Mouse (Mus musculus) forebrain, postnatal 0 days (tissue): ENCODE measurements around the gene Rtp4. TPM values are rescaled to one million over a fixed set of nuclear protein-coding genes. Genes with fewer than 3 reads are reported as not detected.

Experiments used
- ATAC-seq: fragments of 200-750 bp; cut with Nextera tagmentation; 2 replicates; pipeline ENCODE4 v1.8.0; 2017; ENCODE audit warnings: mild to moderate bottlenecking, moderate library complexity
- DNase-seq: peaks from one replicate; pipeline ENCODE4 v3.0.0-alpha.2; 2015
- H3K27ac ChIP-seq: fragments of 300-500 bp; sonication (generic); 2 replicates; pipeline ENCODE4 v1.5.1; 2014; ENCODE audit warnings: low read depth, mild to moderate bottlenecking, antibody characterized with exemption, low read length, moderate library complexity, mixed read lengths
- H3K27me3 ChIP-seq: fragments of 300-500 bp; sonication (generic); 2 replicates; pipeline ENCODE4 v1.6.1; 2014; ENCODE audit warnings: mild to moderate bottlenecking, low read length, mixed read lengths; ENCODE audit not compliant: insufficient read depth
- H3K36me3 ChIP-seq: fragments of 300-500 bp; sonication (generic); 2 replicates; pipeline ENCODE4 v1.6.1; 2014; ENCODE audit warnings: mild to moderate bottlenecking, moderate library complexity; ENCODE audit not compliant: insufficient read depth
- H3K4me1 ChIP-seq: fragments of 300-500 bp; sonication (generic); 2 replicates; pipeline ENCODE4 v1.6.1; 2014; ENCODE audit warnings: antibody characterized with exemption; ENCODE audit not compliant: insufficient read depth
- H3K4me2 ChIP-seq: fragments of 300-500 bp; sonication (generic); 2 replicates; pipeline ENCODE4 v1.6.1; 2014; ENCODE audit warnings: low read depth, mild to moderate bottlenecking, moderate library complexity
- H3K4me3 ChIP-seq: fragments of 300-500 bp; sonication (generic); 2 replicates; pipeline ENCODE4 v1.5.1; 2014; ENCODE audit warnings: low read depth, low read length, mixed read lengths
- H3K9ac ChIP-seq: fragments of 300-500 bp; sonication (generic); 2 replicates; pipeline ENCODE4 v1.6.1; 2014; ENCODE audit warnings: mild to moderate bottlenecking
- H3K9me3 ChIP-seq: fragments of 300-500 bp; sonication (generic); 2 replicates; pipeline ENCODE4 v1.6.1; 2016; ENCODE audit warnings: low read length
- CTCF ChIP-seq: sonication (generic); IDR thresholded peaks from 2 replicates; pipeline ENCODE4 v1.5.1; 2016; ENCODE audit warnings: antibody characterized with exemption, control low read depth, low read depth
- WGBS: fragments of 180-500 bp; shearing (Covaris S2); extraction: QIAGEN DNeasy Blood & Tissue Kit; methylation state at CpG from one replicate; pipeline ENCODE4 v1.1.7; 2014; 5-methylcytosine and 5-hydroxymethylcytosine counted together
- polyA plus RNA-seq: library from polyadenylated mRNA; unstranded; fragments of >200 nt; fragmentation: Nextera tagmentation; extraction: Ambion mirVana; gene quantifications from 2 replicates; pipeline ENCODE4 v1.2.1, GENCODE M21; 2015
- total RNA-seq: library from RNA; depleted of rRNA; stranded (reverse); fragments of >200 nt; gene quantifications from 2 replicates; pipeline ENCODE4 v1.2.3, GENCODE M21; 2014

Rtp4 gene
- total and polyA plus RNA-seq, 2 experiments from 2014 or later: 7.4 to 7.7 TPM

DNA sequence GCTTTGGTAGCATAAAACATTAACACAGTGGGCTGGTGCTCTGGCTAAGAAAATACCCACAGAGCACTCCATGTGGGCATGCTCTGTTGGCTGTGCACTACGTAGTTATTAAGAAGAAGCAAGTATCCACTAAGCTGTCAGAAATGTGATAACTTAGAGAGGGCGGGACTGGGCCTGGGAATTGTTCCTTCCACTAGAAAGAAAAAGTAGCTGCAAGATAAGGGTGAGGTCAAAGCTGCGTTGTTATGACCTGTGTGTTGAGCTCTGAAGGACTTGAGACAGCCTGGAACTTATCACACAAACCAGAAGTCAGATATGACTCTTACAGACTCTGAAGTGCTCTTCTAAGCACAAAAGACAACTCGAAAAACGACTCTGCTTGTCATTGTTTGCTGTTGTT is 19.5 kb upstream of the Rtp4 start:
- H3K9me3 ChIP-seq: no peaks in the 10 kb centered on the region
- no peak overlapping the region for H3K9ac ChIP-seq
- no peak overlapping the region for H3K27ac ChIP-seq
- no peak for DNase-seq
- no peak overlapping the region for H3K4me3 ChIP-seq
- H3K27me3 ChIP-seq: no peaks in the 10 kb centered on the region
- TF ChIP-seq CTCF: no peak
- 88% methylated on average over 5 of the region's 5 CpGs for WGBS
- H3K4me2 ChIP-seq: no peak overlapping the region
- no peak for ATAC-seq
- H3K36me3 ChIP-seq: no peaks in the 10 kb centered on the region
- peaks cover 5% of the 10 kb centered on the region for H3K4me1 ChIP-seq

DNA sequence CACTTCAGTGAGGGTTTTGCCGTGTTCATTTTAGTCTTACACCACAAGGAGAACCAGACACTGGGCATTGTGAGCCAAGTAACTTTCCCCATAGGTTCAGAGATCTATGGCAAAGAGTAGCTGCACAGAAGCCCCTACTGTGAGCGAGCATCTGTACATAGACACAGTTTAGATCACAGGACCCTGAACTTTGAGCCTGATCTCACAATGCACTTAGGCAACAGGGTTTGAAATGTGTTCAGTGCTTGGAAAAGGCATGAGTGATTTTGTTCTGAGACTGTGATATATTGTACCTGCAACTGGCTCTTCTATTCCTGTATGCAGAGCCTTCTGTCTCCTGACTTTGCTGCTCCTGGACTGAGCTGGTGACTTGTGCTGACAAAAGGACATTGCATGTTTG is 18.8 kb upstream of the Rtp4 start:
- no peak for ATAC-seq
- no peak overlapping the region for H3K4me3 ChIP-seq
- no peaks in the 10 kb centered on the region for H3K36me3 ChIP-seq
- no peak for TF ChIP-seq CTCF
- WGBS: 94% methylated on average over 2 of the region's 2 CpGs
- DNase-seq: no peak
- H3K4me2 ChIP-seq: no peak overlapping the region
- peaks cover 5% of the 10 kb centered on the region for H3K4me1 ChIP-seq
- H3K9ac ChIP-seq: no peak overlapping the region
- no peaks in the 10 kb centered on the region for H3K9me3 ChIP-seq
- no peak overlapping the region for H3K27ac ChIP-seq
- H3K27me3 ChIP-seq: no peaks in the 10 kb centered on the region

DNA sequence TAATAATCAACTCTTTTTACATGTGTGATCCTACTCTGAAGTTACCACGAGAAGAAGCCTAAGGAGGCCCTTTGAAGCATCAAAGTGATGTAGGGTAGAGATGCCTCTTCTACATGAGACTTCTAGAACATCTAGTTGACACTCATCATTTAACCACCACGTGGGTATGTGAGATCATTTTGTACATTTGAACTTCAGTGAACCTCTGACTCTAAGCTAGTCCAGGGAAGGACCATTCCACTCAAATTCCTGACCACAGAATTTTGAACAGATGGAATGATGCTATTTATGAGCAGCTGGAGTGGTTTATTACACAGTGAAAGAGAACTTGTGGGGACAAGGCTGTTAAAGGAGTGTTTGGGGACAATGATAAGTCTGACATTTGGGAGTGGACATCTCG is 17.6 kb upstream of the Rtp4 start:
- Histone ChIP-seq H3K4me1 (peaks cover 5% of the 10 kb centered on the region), H3K4me2 (no peak overlapping the region), H3K4me3 (no peak overlapping the region), H3K36me3 (no peaks in the 10 kb centered on the region), H3K9ac (no peak overlapping the region), H3K27me3 (no peaks in the 10 kb centered on the region), H3K9me3 (no peaks in the 10 kb centered on the region), H3K27ac (no peak overlapping the region)
- 84% methylated on average over 3 of the region's 3 CpGs for WGBS
- no peak for DNase-seq
- no peak for TF ChIP-seq CTCF
- no peak for ATAC-seq

GRCm38 (mm10) chr16:23503351-23503750 is 16.7 kb upstream of the Rtp4 start:
- Histone ChIP-seq H3K27ac (no peak overlapping the region), H3K4me3 (no peak overlapping the region), H3K36me3 (no peaks in the 10 kb centered on the region), H3K27me3 (no peaks in the 10 kb centered on the region), H3K4me1 (peaks cover 5% of the 10 kb centered on the region), H3K9me3 (no peaks in the 10 kb centered on the region), H3K9ac (no peak overlapping the region), H3K4me2 (no peak overlapping the region)
- ATAC-seq: no peak
- no peak for TF ChIP-seq CTCF
- WGBS: 54% methylated on average over 4 of the region's 4 CpGs
- DNase-seq: no peak

- TF ChIP-seq CTCF: no peak
- Histone ChIP-seq H3K9ac (no peak overlapping the region), H3K9me3 (no peaks in the 10 kb centered on the region), H3K4me3 (no peak overlapping the region), H3K4me1 (peaks cover 5% of the 10 kb centered on the region), H3K27ac (no peak overlapping the region), H3K36me3 (no peaks in the 10 kb centered on the region), H3K27me3 (no peaks in the 10 kb centered on the region), H3K4me2 (no peak overlapping the region)
- WGBS: 23% methylated on average over 3 of the region's 3 CpGs
- DNase-seq (no peak), ATAC-seq (peak; percentile 60)
These were observed 15.8 kb upstream of the Rtp4 start for GRCm38 (mm10) chr16:23504320-23504744.

DNA sequence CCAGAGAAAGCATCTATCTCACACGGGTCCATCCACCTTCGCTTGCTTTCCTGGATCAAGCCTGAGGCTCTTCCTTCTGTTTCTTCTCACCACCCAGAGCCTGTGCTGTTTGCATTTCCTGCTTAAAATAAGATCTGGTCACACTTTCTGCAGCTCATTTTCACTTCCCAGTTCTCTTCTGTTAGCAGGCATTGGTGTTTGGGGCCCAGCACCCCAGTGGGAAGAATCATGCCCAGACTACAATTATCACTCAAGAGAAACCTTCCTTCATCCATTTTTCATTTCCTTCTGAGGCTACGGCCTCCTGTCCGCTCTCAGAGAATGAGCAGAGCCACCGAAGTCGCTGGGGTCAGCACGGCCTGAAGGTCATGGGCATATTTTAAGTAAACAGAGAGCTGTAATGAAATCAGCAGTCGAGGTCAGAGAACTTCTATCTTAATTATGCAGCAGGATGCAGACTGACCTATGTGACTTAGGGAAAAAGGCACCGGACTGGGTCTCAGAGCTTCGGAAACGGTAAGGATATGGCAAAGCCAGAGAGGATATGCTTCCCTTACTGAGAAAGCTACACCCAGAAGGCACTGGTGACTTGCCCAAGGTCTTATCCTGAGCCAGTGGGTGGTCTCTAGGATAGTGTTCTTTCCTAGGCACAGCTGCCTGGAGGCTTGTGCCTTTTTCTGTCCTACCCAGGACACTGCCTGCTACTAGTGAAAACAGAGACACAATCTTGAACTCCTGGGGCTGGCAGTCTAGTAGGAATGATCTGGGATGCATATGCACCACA is 14.0 kb upstream of the Rtp4 start:
- no peaks in the 10 kb centered on the region for H3K27me3 ChIP-seq
- no peaks in the 10 kb centered on the region for H3K9me3 ChIP-seq
- no peak overlapping the region; the same call in 1 of the 2 replicates for H3K27ac ChIP-seq
- no peak for ATAC-seq
- H3K9ac ChIP-seq: no peak overlapping the region
- 69% methylated on average over 11 of the region's 11 CpGs for WGBS
- no peaks in the 10 kb centered on the region for H3K36me3 ChIP-seq
- H3K4me3 ChIP-seq: no peak overlapping the region
- no peak for DNase-seq
- no peak for TF ChIP-seq CTCF
- H3K4me2 ChIP-seq: no peak overlapping the region
- H3K4me1 ChIP-seq: peaks cover 5% of the 10 kb centered on the region

DNA sequence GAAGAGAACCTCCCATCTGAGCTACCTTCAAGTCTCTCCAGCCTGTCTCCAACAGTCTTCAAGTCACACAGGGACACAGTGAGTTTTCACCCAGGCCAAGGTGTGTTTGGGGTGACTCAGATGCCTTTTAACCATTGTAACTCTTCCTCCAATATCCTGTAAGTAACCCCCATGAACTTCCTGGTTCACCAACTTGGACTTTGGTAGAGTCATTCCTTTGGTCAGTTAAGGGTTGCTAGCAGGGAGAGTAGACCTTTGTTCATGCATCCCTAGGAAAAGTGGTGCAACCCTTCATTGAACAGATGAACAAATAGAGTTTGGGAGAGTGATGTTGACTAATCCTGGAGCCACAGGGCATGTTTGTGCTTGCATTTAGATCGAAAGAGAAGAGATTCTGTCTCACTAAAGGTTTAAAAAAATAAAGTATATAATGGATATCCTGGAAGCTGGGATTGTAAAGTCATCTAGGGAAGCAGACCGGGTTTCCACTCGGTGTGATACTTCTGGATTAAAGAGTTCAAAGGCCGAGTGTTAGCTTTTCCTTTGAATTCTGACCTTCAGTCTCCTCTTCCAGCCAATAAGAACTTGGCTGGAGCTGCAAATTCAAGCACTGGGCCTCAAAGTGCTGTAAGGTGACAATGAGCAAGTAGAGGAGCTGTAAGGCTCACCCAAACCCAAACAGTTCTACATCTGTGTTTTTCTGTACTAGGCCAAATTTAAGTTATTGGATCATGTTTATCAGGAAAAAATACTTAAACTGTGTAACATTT is 8.7 kb upstream of the Rtp4 start:
- no peak for ATAC-seq
- H3K9ac ChIP-seq: no peak overlapping the region
- no peaks in the 10 kb centered on the region; the same call in 1 of the 2 replicates for H3K36me3 ChIP-seq
- DNase-seq: no peak
- H3K27me3 ChIP-seq: no peaks in the 10 kb centered on the region
- no peaks in the 10 kb centered on the region for H3K9me3 ChIP-seq
- no peak overlapping the region for H3K27ac ChIP-seq
- no peak overlapping the region for H3K4me3 ChIP-seq
- TF ChIP-seq CTCF: no peak
- 79% methylated on average over 4 of the region's 4 CpGs for WGBS
- H3K4me1 ChIP-seq: 0 out of 2 replicates have a peak, but pooled peaks cover 7% of the 10 kb centered on the region
- H3K4me2 ChIP-seq: no peak overlapping the region
